Mouse (Mus musculus) spleen, embryonic (tissue): Measurements from ENCODE around the gene Eps15l1.

Experiments
- CTCF ChIA-PET: fragments of 350-600 bp; sonication (Branson Sonifier 250); formaldehyde crosslinking; loops from one replicate; lab custom pipeline; 2022; lab: Charles Lee

Gene Eps15l1

DNA sequence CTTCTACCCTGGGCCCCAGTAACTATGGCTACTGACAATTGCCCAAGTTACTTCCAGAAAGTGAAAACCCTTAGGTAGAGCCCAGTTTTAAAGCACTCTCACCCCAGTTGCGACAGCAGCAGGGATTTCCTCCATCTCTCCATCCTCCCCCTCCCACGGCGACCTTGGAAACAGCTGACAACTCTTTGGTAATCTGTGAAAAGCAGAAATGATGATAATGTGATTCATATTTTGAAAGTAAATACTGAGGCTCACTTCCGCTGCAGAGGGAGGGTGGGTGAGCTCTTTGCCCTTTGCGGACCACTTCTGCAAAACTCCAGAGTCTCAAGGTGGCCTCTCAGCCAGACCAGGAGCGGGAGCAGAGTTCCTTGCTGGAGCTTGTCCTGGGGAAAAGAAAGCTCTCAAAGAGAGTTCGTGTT, 98.8 kb downstream of the Eps15l1 start:
- CTCF ChIA-PET = interaction anchor here (0.9 to 1.1 kb wide), 2 partner anchors 20 to 32 kb away, joined by 3 read pairs; no protein-coding TSS in a partner anchor

DNA sequence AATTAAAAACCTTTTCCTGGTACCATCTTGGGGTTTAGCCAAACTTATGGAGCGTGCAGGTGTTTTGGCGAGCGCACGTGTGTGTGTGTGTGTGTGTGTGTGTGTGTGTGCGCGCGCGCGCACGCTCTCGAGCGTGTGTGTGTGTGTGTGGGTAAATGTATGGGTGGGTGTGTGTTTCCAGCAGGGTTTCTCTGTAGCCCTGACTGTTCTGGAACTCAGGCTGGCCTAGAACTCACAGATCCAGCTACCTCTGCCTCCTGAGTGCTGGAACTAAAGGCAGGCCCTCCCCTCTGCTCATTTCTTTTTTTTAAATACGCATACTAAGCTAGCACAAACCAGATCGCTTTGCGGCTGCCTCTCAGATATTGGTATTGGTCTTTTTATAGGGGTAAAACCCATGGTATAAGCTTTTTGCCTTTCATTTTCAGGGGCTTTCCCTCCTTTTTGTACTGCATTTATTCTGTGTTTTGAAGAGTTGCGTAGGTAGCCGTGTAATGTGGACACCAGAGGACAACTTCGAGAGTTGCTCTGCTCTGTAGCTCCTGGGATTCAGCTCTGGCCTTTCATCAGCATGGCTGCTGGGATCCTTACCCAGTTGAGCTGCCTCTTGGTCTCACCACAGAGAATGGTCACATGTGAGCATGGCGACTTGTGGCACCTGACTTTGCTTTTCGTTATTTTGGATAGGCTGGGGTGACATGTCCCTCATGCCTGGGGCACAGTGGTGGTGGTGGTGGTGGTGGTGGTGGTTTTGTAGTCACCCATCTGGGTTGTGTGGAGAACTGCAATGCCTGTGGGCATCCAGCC, 99.4 kb downstream of the Eps15l1 start:
- CTCF ChIA-PET = interaction anchor here (0.9 to 1.1 kb wide), 2 partner anchors 20 to 39 kb away, joined by 3 to 12 read pairs; no protein-coding TSS in a partner anchor

DNA sequence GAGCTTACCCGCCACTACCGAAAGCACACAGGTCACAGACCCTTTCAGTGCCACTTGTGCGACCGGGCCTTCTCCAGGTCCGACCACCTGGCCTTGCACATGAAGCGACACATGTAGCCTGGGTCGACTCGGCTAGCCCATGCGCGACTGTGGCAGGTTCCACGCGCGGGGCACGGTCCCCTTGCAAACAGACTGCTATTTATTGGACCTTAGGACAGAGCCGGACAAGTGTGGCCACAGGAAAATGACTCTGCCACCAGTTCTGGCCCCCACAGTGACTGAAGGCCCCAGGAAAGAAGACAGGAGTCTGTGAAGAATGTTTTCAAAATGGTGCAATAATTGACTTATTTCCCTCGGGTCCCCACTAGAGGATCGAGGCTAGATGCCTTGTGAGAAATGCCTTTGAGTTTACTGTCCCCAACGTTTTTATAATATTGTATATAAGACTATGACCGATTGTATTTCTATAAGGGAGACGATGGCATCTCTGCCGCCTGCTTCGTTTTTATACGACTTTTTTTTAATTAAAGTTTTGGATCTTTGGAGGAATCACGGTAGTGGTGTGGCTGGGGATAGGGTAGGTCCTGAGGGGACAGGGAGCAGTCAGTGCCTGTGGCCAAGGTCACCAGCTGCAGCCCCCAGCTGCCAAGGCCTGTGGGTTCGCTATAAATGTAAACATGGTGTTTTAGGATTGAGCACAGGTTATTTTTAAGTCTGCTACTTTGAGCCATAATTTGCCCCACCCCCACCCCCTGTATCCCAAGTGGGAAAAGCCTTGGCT, 100.3 kb downstream of the Eps15l1 start:
- CTCF ChIA-PET = no interaction called here

DNA sequence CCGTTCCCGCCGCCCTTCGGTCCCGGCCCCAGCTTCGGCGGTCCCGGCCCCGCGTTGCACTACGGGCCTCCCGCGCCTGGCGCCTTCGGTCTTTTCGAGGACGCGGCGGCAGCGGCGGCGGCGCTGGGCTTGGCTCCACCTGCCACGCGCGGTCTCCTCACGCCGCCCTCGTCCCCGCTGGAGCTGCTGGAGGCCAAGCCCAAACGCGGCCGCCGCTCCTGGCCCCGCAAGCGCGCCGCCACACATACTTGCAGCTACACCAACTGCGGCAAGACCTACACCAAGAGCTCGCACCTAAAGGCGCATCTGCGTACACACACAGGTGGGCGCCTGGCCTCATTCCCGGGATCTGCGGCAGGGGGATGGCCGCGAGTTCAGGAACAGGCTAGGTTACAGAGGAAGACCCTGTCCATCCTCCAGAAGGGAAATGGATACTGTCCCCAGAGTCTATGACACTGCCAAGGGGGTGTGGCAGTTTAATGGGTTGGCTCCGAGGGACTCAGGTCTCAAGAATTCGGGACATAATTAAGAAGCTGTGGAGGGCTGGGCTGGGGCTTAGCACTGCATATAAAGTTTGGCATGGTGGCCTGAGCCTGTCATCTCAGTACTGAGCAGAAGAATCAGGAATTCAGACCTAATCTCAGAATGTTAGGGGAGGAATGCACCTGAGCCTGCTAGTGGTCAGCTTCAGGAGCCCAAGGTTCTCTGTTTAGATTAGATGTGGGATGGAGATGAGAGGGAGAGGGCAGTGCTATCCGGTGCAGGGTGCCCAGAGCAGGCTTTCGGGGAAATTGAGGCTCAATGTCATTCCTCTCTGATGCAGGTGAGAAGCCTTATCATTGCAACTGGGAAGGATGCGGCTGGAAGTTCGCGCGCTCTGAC, 101.1 kb downstream of the Eps15l1 start:
- CTCF ChIA-PET = no interaction called here

DNA sequence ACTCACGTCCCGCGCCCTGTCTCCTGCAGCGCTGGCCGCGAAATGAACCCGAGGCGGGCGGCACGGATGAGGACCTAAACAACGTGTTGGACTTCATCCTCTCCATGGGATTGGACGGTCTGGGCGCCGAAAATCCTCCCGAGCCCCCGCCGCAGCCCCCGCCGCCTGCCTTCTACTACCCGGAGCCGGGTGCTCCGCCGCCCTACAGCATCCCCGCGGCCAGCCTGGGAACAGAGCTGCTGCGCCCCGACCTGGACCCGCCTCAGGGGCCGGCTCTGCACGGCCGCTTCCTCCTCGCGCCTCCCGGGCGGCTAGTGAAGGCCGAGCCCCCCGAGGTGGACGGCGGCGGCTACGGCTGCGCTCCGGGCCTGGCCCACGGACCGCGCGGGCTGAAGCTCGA, 101.9 kb downstream of the Eps15l1 start:
- CTCF ChIA-PET = interaction anchor here (0.9 kb wide), 1 partner anchor 53 kb away, joined by 3 read pairs; no protein-coding TSS in a partner anchor

DNA sequence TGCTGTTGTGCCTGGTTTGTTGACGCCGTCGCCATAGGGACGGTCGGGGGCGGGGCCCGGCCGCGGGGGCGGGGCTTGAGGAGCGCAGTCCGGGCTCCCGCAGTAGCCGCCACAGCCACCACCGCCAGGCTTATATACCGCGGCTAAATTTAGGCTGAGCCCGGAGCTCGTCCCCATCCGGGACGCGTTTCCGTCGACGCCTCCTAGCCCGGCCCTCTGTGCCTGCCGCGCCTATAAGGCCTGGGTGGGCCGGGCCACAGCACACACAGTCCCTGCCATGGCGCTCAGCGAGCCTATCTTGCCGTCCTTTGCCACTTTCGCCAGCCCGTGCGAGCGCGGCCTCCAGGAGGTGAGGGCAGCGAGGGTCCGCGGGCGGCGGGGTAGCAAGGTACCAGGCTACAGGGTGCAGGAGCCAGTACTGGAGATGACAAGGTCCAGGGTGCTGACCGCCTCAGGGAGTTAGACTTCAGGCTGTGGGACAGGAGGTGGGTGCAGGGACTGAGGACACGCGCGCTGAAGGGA, 102.4 kb downstream of the Eps15l1 start, which contains the start of gene Klf2:
Klf2 (plus strand) TSS at position 233 of the 522 bp plus-strand sequence.
- CTCF ChIA-PET = interaction anchor here (0.6 to 0.9 kb wide), 2 partner anchors 46 to 52 kb away, joined by 3 read pairs; no protein-coding TSS in a partner anchor

DNA sequence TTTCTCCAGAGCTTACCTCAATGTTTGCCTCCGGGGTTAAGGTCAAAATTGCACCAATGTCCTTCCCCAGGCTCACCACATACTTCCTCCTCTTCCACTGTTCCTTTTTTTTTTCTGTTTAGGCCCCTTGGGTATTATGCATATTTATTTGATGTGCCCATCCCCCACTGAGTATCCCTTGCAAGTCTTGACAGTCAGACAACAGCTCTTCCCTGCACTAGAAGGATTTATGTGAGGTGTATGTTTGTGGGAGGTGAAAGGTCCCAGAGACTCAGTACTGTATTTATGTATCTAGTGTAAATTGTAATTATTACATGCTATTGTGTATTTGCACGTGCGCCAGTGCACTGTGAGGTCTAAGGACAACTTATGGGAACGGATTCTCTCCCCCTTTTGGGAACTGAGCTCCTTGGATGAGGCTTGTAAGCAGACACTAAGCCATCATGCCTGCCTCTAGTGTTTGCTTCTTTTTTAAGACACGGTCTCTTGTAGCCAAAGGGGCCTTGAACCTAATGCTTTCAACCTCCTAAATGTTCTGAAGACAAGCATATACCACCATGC, 103.4 kb downstream of the Eps15l1 start:
- CTCF ChIA-PET = no interaction called here

DNA sequence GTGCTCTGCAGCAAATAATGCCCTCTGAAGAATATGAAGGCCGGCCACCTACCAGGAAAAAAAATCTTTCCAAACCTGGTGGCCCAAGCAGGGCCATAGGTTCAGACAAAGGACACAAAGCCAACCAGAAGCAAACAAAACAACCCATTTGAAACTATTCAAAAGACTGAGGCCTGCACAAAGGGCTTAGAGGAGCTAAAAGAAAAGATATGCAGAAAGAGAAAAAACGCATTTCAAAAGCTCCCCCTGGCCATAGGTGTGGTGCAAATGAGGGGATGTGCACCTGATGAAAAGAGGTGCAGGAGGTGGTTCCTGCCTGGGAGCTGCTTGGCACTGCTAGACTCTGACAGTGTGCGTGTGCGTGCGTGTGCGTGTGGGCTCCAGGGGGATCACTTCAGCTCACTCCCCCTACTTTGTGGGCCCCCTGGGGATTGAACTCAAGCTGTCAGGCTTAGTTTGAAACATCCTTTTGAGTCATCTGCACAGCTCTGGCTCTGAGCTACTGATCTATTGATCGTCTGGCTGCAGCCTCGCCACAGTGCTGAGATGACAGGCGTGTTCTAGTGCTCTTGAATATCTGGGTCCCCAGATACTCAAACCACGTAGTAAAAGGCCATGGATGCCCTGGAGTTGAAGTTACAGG, 105.1 kb downstream of the Eps15l1 start:
- CTCF ChIA-PET = interaction anchor here (0.5 to 0.6 kb wide), 2 partner anchors 15 to 179 kb away, joined by 3 read pairs; no protein-coding TSS in a partner anchor

DNA sequence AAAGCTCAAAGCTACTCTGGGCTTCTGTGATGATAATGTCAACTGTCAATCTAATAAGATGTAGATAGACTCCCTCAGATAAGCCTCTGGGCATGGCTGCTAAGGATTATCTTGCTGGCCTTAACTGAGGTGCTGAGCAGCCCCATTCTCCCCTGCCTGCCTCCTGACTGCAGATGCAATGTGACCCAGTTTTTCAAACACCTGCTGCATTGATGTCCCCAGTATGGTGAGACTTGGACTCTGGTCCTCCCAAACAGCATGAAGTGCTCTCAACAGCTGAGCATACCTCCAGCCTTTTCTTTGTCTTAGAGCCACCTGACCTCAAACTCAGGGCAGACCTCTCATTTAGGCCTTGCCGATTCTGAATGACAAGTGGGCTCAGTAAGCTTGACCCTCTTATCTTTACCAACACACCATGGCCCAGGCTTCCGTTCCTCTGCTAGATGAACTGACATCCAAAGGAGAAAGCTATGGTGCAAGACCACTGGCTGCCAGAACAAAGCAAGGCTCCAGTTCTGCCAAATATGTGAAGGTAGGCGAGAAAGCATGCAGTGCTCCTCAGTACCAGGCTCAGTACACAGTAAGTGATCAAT, 108.2 kb downstream of the Eps15l1 start:
- CTCF ChIA-PET = no interaction called here

DNA sequence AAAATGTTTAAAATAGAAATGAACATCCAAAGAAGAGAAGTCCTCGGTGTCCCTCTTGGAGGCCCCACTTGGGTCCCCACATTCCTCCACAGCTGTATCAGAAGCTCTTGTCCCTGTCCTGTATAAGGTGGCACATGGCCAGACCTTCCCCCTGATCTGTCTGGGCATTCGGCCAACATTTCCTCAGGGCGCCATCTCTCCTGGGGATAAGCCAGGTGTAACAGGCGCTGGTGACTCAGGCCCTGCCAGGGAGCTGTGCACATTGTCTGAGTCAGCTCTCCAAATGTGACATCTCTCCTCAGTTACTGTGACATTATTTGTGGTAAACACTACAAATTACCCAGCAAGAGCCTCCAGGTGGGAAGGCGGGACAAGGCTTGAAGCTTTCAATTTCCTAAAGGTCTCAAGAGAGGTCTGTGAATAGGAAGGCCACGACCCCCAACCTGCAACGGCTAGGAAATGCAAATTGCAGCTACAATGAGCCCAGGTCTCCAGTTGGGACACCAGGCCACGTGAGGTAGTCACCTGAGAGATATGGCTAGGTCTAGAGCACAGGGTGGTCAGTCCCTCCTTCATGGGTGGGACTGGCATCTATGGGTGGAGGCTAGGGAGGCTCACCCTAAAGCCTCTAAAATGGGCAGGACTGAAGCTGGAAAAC, 110.3 kb downstream of the Eps15l1 start:
- CTCF ChIA-PET = no interaction called here

DNA sequence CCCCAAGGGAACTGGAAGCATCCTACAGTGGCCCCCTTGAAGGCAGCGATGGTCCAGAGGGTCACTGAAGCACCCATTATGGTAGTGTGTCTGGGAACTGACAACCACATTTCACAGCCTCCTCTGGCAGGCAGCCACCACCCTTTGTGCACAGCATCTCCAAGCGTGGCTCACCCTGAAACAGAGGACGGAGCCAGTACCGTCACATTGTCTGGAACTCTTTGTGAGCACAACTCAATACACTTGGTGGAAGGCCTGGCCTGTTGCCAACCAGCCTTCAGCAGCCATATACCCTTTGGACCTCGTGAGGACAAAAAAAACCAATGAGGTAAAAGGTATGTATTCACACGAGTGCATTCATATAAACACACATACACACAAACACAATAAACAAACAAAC, 113.0 kb downstream of the Eps15l1 start:
- CTCF ChIA-PET = no interaction called here

DNA sequence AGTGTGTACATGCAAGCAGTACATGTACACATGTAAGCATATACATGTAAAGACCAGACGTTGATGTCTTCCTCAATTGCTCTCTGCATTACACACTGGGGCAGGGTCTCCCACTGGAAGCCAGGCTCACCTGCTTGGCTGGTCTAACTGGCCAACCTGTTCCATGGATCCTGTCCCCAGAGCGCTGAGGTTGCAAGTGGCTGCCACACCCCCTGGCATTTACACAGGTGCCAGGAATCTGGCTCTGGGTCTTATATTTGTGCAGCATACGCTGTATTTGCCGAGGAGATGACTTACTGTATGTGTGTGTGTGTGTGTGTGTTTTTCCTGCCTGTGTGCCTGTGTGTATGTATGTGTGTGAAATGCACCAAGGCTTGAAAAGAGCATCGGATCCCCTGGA, 114.3 kb downstream of the Eps15l1 start:
- CTCF ChIA-PET = no interaction called here

DNA sequence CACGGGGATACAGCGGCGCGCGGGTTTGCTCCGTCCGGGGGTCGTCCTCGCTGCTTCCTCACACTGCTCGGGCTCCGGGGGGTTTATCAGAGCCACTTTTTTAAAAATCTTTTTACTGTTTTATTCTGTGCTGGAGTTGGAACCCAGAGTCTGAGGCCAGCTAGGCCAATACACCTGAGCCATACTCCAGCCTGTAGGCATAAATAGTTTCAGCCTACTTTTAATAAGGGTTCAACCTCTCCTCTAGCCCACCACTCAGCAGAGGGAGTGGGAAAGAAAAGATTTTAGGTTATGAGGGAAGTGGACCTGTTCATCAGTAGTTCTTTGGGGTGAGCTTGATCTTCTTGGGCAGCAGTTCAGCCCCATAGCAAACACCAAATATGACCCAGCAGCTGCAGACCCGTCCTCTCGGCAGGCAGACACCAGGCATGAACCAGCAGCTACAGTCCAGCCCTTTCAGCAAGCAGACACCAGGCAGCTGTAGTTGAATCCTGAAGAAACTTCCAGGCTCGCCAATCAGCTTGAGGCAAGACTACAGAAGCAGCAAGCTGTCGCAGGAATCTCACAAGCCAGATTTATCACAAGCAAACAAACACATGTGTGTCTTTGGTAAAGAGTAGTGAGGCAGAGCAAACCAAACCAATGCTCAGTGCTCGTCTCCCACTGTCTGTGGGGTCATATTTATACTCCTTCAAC, 115.9 kb downstream of the Eps15l1 start, which contains the start of gene Gm10282:
Gm10282 (minus strand) TSS at position 51 of the 696 bp plus-strand sequence.
- CTCF ChIA-PET = no interaction called here

DNA sequence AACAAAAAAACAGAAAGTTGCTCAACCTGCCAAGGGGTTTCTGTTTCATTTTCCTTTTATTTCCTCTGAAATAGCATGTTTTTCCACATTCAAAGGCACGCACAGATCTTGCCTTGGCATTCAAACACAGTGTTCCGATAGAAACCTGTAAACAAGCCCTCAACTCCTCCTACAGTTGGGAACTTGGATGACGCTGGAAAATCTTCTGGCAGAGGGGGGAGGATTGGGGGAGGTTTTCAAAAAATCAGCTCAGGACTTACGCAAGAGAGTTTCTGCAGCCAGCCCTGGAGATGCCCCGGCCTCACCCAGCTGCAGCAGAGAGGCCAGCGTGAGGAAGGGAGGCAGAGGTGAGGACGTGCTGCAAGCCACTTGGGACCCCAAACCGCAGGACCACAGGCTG, 117.6 kb downstream of the Eps15l1 start:
- CTCF ChIA-PET = interaction anchor here (0.7 to 0.8 kb wide), 2 partner anchors 35 to 62 kb away, joined by 3 to 7 read pairs; no protein-coding TSS in a partner anchor

DNA sequence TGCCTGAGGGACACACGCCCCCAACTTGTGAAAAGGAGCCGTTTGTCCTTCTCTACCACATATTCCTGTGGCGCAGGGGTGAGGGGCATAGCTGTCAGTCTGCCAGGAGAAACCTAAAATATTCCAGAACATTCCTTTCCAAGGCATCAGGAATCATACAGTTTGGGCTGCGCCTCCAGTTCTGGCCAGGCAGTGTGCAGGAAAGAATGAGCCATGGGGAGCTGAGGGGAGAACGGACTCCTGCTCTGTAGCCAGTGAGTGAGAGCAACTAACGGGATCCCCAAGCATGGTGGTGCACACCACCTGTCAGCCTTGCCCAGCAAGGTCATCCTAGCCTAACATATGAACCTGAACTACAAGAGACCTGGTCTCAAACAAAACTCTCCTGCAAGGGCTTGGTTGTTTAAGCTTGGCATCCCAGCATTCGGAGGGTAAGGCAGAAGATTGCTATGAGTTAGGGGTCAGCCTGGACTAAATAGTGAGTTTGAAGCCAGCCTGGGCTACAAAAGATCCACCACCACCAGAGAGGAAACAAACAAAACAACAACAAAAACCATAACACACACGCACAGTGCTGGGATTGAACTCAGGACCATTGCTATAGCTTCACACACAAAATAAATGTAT, 118.2 kb downstream of the Eps15l1 start:
- CTCF ChIA-PET = interaction anchor here (0.7 to 0.8 kb wide), 3 partner anchors 35 to 102 kb away, joined by 3 to 8 read pairs (median 7); no protein-coding TSS in a partner anchor

DNA sequence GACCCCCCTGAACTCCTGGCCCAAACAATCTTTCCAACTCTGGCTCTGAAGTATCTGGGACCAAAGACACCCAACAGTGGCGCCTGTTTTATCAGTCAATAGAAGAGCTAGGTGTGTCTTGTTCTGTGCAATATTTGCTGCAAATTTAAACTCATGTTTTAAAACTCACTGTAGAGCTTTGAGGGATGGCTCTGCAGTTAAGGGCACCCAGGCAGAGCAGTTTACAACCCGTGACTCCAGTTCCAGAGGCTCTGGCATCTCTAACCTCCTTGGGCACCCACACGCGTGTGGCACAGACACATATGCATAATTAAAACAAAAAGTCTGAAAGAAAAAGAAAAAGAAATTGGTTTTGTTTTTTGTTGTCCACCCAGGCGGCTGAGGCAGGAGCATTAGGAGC, 119.8 kb downstream of the Eps15l1 start:
- CTCF ChIA-PET = interaction anchor here (0.6 kb wide), 1 partner anchor 15 kb away, joined by 3 read pairs; no protein-coding TSS in a partner anchor

DNA sequence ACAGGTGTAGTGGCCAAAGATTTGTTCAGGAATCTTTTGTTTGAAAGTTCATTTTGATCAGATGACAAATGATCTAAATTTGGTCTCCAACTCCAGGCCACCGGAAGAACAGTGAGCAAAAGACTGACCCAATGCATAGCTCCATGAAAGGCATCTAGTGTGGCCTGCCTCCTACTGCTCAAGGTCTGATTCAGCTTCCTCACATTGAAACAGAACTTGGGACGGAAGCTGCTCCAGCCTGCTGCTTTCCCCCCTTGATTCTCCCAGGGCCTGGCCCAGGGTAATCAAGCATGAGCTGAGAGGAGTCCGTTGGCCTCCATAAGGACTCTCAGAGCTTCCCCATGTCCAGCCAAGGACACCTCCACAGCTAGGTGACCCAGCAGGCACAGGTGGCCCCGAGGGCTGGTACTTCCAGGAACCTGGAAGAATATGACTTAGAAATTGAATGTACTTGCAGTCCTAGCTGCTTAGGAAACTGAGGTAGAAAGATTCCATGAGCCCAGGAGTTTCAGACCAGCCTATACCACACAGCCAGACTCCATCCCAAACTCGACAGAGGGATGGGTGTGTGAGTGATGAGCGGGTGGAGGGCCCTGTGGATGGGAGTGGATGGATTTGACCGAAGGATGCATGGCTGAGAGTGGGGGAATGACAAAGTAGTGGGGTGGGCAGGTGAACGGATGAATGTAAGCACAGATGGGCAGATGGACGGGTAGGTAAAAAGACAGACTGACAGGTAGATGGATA, 120.4 kb downstream of the Eps15l1 start:
- CTCF ChIA-PET = interaction anchor here (0.9 kb wide), 1 partner anchor 64 kb away, joined by 3 read pairs; no protein-coding TSS in a partner anchor
